Mouse (Mus musculus): Measurements from ENCODE around the gene Gm10337.

Gm10337 gene

GRCm38 (mm10) chr15:102499851-102500250, 3.7 kb upstream of the Gm10337 start:
- DNase-seq (ENCODE audit: low spot score in 2 of 2): no peak

GRCm38 (mm10) chr15:102500479-102500878, 3.0 kb upstream of the Gm10337 start:
- no peak for DNase-seq (ENCODE audit: low spot score in 2 of 2)

- DNase-seq (ENCODE audit: low spot score in 2 of 2): no peak
Measured at GRCm38 (mm10) chr15:102501084-102501814, 2.3 kb upstream of the Gm10337 start.

- no peak for DNase-seq (ENCODE audit: low spot score in 2 of 2)
Measured at GRCm38 (mm10) chr15:102502254-102502840, 1.2 kb upstream of the Gm10337 start.

- no peak for DNase-seq (ENCODE audit: low spot score in 2 of 2)
Measured at GRCm38 (mm10) chr15:102503924-102504782, 631 bp downstream of the Gm10337 start.

GRCm38 (mm10) chr15:102505073-102505769, 1.7 kb downstream of the Gm10337 start:
- no peak for DNase-seq (ENCODE audit: low spot score in 2 of 2)

GRCm38 (mm10) chr15:102505770-102506463, 2.4 kb downstream of the Gm10337 start:
- no peak for DNase-seq (ENCODE audit: low spot score in 2 of 2)

GRCm38 (mm10) chr15:102506464-102506830, 2.9 kb downstream of the Gm10337 start:
- DNase-seq (ENCODE audit: low spot score in 2 of 2): no peak

- DNase-seq (ENCODE audit: low spot score in 2 of 2): no peak
Measured at GRCm38 (mm10) chr15:102506864-102507263, 3.3 kb downstream of the Gm10337 start.

- DNase-seq (ENCODE audit: low spot score in 2 of 2): no peak
Measured at GRCm38 (mm10) chr15:102507561-102507960, 4.0 kb downstream of the Gm10337 start.

GRCm38 (mm10) chr15:102508336-102508735, 4.8 kb downstream of the Gm10337 start:
- no peak for DNase-seq (ENCODE audit: low spot score in 2 of 2)

GRCm38 (mm10) chr15:102510110-102510509, 6.6 kb downstream of the Gm10337 start:
- no peak for DNase-seq (ENCODE audit: low spot score in 2 of 2)

- DNase-seq (ENCODE audit: low spot score in 2 of 2): peak; percentile 62 to 75
Measured at GRCm38 (mm10) chr15:102510590-102511284, 7.2 kb downstream of the Gm10337 start.

GRCm38 (mm10) chr15:102511285-102511833, 7.8 kb downstream of the Gm10337 start:
- DNase-seq (ENCODE audit: low spot score in 2 of 2): no peak

- no peak for DNase-seq (ENCODE audit: low spot score in 2 of 2)
Measured at GRCm38 (mm10) chr15:102512010-102512409, 8.5 kb downstream of the Gm10337 start.

- DNase-seq (ENCODE audit: low spot score in 2 of 2): no peak
Measured at GRCm38 (mm10) chr15:102512471-102512870, 8.9 kb downstream of the Gm10337 start.

GRCm38 (mm10) chr15:102513004-102513403, 9.5 kb downstream of the Gm10337 start:
- DNase-seq (ENCODE audit: low spot score in 2 of 2): no peak

GRCm38 (mm10) chr15:102515261-102515660, 11.7 kb downstream of the Gm10337 start:
- no peak for DNase-seq (ENCODE audit: low spot score in 2 of 2)

- DNase-seq (ENCODE audit: low spot score in 2 of 2): no peak
Measured at GRCm38 (mm10) chr15:102515791-102516190, 12.3 kb downstream of the Gm10337 start.

- no peak for DNase-seq (ENCODE audit: low spot score in 2 of 2)
Measured at GRCm38 (mm10) chr15:102516293-102516692, 12.8 kb downstream of the Gm10337 start.
